Mouse (Mus musculus) heart, embryonic 14.5 days (tissue): ENCODE data around the gene Fbrsl1. TPM values are rescaled to one million over a fixed set of nuclear protein-coding genes. Genes with fewer than 3 reads are reported as not detected.

Experiments used
- ATAC-seq: fragments of 200-750 bp; cut with Nextera tagmentation; 2 replicates; pipeline ENCODE4 v1.8.0; 2017; ENCODE audit warnings: low read depth, moderate TSS enrichment; ENCODE audit not compliant: insufficient number of reproducible peaks, insufficient read depth, low FRiP score
- H3K27ac ChIP-seq, 2 experiments: fragments of 200-500 bp in 1 of 2; fragments of 300-500 bp in 1 of 2; sonication (generic) in 1 of 2; replicated peaks in 1 of 2; 2 replicates each; pipeline ENCODE4 v1.5.1; 2012 to 2014; ENCODE audit warnings: low read depth in 2 of 2, low read length in 2 of 2, control low read depth in 1 of 2, mild to moderate bottlenecking in 1 of 2, mixed read lengths in 1 of 2; ENCODE audit not compliant: control insufficient read depth in 1 of 2, insufficient read depth in 1 of 2
- H3K27me3 ChIP-seq: fragments of 300-500 bp; sonication (generic); 2 replicates; pipeline ENCODE4 v1.6.1; 2014; ENCODE audit warnings: mild to moderate bottlenecking, low read length, control low read depth; ENCODE audit not compliant: control insufficient read depth, insufficient read depth
- H3K36me3 ChIP-seq: fragments of 300-500 bp; sonication (generic); 2 replicates; pipeline ENCODE4 v1.6.1; 2014; ENCODE audit warnings: mild to moderate bottlenecking, control low read depth, low read length, mixed read lengths; ENCODE audit not compliant: control insufficient read depth, insufficient read depth
- H3K4me1 ChIP-seq, 2 experiments: fragments of 200-500 bp in 1 of 2; fragments of 300-500 bp in 1 of 2; sonication (generic) in 1 of 2; 2 replicates each; pipeline ENCODE4 v1.6.1; 2012 to 2014; ENCODE audit warnings: low read length in 2 of 2, control low read depth in 1 of 2, mixed read lengths in 1 of 2; ENCODE audit not compliant: control insufficient read depth in 2 of 2, insufficient read depth in 2 of 2
- H3K4me2 ChIP-seq: fragments of 300-500 bp; sonication (generic); 2 replicates; pipeline ENCODE4 v1.6.1; 2014; ENCODE audit warnings: mild to moderate bottlenecking, low read length
- H3K4me3 ChIP-seq, 2 experiments: fragments of 200-500 bp in 1 of 2; fragments of 300-500 bp in 1 of 2; sonication (generic) in 1 of 2; 2 replicates each; pipeline ENCODE4 v1.5.1; 2012 to 2014; ENCODE audit warnings: low read length in 2 of 2, mild to moderate bottlenecking in 2 of 2, control low read depth in 1 of 2, low read depth in 1 of 2, moderate library complexity in 1 of 2; ENCODE audit not compliant: control insufficient read depth in 1 of 2, insufficient read depth in 1 of 2
- H3K9ac ChIP-seq: fragments of 300-500 bp; sonication (generic); 2 replicates; pipeline ENCODE4 v1.6.1; 2014; ENCODE audit warnings: mild to moderate bottlenecking, low read length
- H3K9me3 ChIP-seq: fragments of 300-500 bp; sonication (generic); 2 replicates; pipeline ENCODE4 v1.6.1; 2016; ENCODE audit warnings: low read length, control low read depth; ENCODE audit not compliant: control insufficient read depth
- WGBS: fragments of 180-500 bp; shearing (Covaris S2); extraction: QIAGEN DNeasy Blood & Tissue Kit; methylation state at CpG from one replicate; pipeline ENCODE4 v1.1.7; 2014; 5-methylcytosine and 5-hydroxymethylcytosine counted together
- polyA plus RNA-seq: library from polyadenylated mRNA; unstranded; fragments of >200 nt; fragmentation: Nextera tagmentation; extraction: Ambion mirVana; gene quantifications from 2 replicates; pipeline ENCODE4 v1.2.1, GENCODE M21; 2014

Fbrsl1 gene
- polyA plus RNA-seq, 1 experiment from 2014 or later: 13.5 TPM

DNA sequence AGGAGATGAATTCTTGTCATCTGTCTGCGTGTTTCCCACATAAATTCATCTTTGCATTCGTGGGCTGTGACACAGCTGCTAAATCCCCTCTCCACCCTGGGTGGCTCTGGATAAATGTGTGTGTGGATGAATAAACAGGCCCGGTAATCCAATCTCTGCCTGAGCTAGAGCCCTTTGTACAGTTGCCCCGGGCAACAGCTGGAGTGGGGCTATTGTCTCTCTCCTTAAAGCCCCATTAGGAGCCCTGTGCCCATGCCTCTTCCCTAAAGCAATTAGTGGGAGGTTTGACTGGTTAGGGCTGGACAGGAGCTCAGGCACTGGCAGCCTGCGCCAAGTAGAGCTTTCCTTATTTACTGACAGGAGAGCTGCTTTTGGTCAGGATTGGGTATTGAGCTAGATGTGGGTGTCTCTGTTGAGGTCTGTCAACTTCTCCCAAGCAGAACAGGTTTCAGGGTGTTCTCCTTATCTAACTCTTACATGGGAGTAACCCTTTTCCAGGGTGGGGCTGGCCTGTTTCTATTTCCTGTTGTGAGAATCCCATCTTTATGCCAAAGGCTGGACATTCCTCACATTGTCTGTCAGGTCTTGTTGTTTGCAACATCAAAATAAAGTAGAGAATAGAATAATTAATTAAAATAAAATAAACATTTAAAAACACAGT is 38.5 kb upstream of the Fbrsl1 start:
- H3K9me3 ChIP-seq: no peaks in the 10 kb centered on the region
- H3K9ac ChIP-seq: no peak overlapping the region
- H3K27ac ChIP-seq: no peak overlapping the region
- no peaks in the 10 kb centered on the region for H3K4me1 ChIP-seq
- 59% methylated on average over 5 of the region's 5 CpGs for WGBS
- H3K27me3 ChIP-seq: peaks cover 46% of the 10 kb centered on the region
- no peak for ATAC-seq
- no peak overlapping the region for H3K4me3 ChIP-seq
- no peak overlapping the region for H3K4me2 ChIP-seq
- H3K36me3 ChIP-seq: no peaks in the 10 kb centered on the region

GRCm38 (mm10) chr5:110484711-110485110 is 36.4 kb upstream of the Fbrsl1 start:
- Histone ChIP-seq H3K27ac (no peak overlapping the region), H3K36me3 (no peaks in the 10 kb centered on the region), H3K27me3 (peaks cover 59% of the 10 kb centered on the region), H3K9me3 (no peaks in the 10 kb centered on the region), H3K4me3 (no peak overlapping the region), H3K4me1 (no peaks in the 10 kb centered on the region), H3K9ac (no peak overlapping the region), H3K4me2 (no peak overlapping the region)
- ATAC-seq: no peak
- 63% methylated on average over 3 of the region's 3 CpGs for WGBS

DNA sequence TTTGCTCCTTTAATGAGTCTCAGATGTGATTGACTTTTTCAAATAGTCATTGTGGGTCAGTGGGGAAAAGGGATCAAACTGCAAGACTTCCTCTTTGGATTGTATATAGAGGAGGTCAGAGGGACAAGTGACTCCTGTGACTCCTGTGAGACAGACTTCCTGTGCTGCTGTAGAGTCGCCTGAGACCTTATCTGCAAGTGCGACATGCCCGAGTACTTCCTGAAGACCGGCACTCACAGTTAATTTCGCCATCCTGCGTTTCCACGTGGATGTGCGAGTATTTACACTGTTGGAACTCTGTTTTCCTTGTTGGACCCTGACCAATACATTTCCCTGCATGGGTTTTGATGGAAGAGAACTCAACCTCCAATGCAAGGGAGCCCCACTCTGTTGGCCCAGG is 30.9 kb upstream of the Fbrsl1 start:
- Histone ChIP-seq H3K9ac (no peak overlapping the region), H3K9me3 (no peaks in the 10 kb centered on the region), H3K4me1 (no peaks in the 10 kb centered on the region), H3K4me3 (no peak overlapping the region), H3K27ac (no peak overlapping the region), H3K27me3 (peaks cover 46% of the 10 kb centered on the region), H3K4me2 (no peak overlapping the region), H3K36me3 (no peaks in the 10 kb centered on the region)
- WGBS: 44% methylated on average over 8 of the region's 8 CpGs
- no peak for ATAC-seq

DNA sequence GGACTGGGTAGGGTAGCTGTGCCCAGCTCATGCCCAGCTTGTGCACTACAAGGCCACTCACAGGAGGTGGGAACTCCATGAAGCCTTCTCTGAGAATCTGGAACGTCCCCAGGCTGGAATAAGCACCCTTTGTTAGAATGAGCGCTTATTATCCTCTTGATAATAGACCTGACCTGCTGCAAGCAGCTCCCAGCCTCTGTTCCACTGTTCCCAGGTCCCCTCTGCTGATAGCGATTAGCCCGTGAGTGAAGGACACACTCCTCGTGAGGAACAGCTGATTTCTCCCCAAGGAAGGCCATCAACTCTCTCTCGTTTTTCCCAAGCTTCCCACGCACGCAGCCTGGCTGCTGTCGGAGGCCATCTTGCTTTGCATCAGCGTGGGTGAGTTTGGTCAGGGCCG is 25.9 kb upstream of the Fbrsl1 start:
- Histone ChIP-seq H3K27me3 (peaks cover 5% of the 10 kb centered on the region; the same call in 1 of the 2 replicates), H3K4me3 (no peak overlapping the region), H3K9ac (no peak overlapping the region), H3K4me1 (no peaks in the 10 kb centered on the region), H3K4me2 (no peak overlapping the region), H3K9me3 (no peaks in the 10 kb centered on the region), H3K36me3 (no peaks in the 10 kb centered on the region), H3K27ac (no peak overlapping the region)
- WGBS: 61% methylated on average over 11 of the region's 11 CpGs
- ATAC-seq: no peak

DNA sequence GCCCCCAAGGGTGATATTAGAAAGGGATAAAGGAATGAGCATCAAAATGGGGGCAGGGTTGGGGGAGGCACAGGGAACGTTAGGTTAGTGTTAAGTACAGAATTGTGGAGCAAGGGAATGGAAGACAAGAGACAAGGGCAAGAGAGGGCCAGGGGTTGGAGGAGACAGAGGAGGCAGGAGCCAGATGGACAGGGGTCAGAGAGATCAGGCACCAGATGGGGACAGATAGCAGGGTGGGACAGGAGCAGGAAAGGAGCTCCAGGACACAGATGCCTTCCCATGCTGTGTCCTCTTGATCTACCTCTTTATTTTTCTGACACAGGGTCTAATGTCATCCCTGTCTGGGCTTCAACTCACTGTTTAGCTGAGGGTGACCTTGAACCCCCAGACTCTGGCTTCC is 24.5 kb upstream of the Fbrsl1 start:
- ATAC-seq: no peak
- 33% methylated on average over 1 of the region's 1 CpGs for WGBS
- H3K4me2 ChIP-seq: no peak overlapping the region
- H3K9me3 ChIP-seq: no peaks in the 10 kb centered on the region
- H3K36me3 ChIP-seq: no peaks in the 10 kb centered on the region
- H3K4me3 ChIP-seq: no peak overlapping the region
- no peaks in the 10 kb centered on the region for H3K4me1 ChIP-seq
- peaks cover 4% of the 10 kb centered on the region; the same call in 1 of the 2 replicates for H3K27me3 ChIP-seq
- no peak overlapping the region for H3K27ac ChIP-seq
- H3K9ac ChIP-seq: no peak overlapping the region

- no peak overlapping the region for H3K4me2 ChIP-seq
- no peak overlapping the region for H3K4me3 ChIP-seq
- ATAC-seq: no peak
- H3K9me3 ChIP-seq: no peaks in the 10 kb centered on the region
- peaks cover 4% of the 10 kb centered on the region; the same call in 1 of the 2 replicates for H3K27me3 ChIP-seq
- no peak overlapping the region for H3K27ac ChIP-seq
- peaks cover 0 to under 1% of the 10 kb centered on the region in 2 experiments; a peak in 1 of 4 replicates for H3K4me1 ChIP-seq
- WGBS: 41% methylated on average over 5 of the region's 5 CpGs
- no peaks in the 10 kb centered on the region for H3K36me3 ChIP-seq
- no peak overlapping the region for H3K9ac ChIP-seq
Measured at GRCm38 (mm10) chr5:110471981-110472476, 23.7 kb upstream of the Fbrsl1 start.

- Histone ChIP-seq H3K9ac (no peak overlapping the region), H3K36me3 (no peaks in the 10 kb centered on the region), H3K4me1 (peaks cover 0 to 6% of the 10 kb centered on the region in 2 experiments; a peak in 2 of 4 replicates), H3K4me2 (no peak overlapping the region), H3K27ac (no peak overlapping the region), H3K27me3 (peaks cover 4% of the 10 kb centered on the region; the same call in 1 of the 2 replicates), H3K9me3 (no peaks in the 10 kb centered on the region), H3K4me3 (no peak overlapping the region)
- 33% methylated on average over 4 of the region's 4 CpGs for WGBS
- no peak for ATAC-seq
Measured at GRCm38 (mm10) chr5:110471285-110471684, 23.0 kb upstream of the Fbrsl1 start.
